ENCODE assay signal across 26 mouse cellular contexts in genomic region chr15:10718763-10719162, GRCm38 (mm10). TPM values are rescaled to one million over a fixed set of nuclear protein-coding genes. Genes with fewer than 3 reads are reported as not detected.
DNase-seq lines count a peak whose midpoint lies in the region; ATAC-seq and TF ChIP-seq lines count a peak whose summit lies in the region.
"Had no signal": no experiment of that assay in that cellular context is flagged by ENCODE, and none has a peak within 500 bp of the region (broad histone marks: within the 10 kb centered on the region; RNA-seq: fewer than 3 reads in every experiment).

No protein-coding gene starts in this region.

- peak overlapping the region; percentile 39; the same call in 1 of the 2 replicates for H3K27ac ChIP-seq in liver, adult 2 months (replicated peaks; ENCODE audit: insufficient read depth, low read depth, low read length)
- no peak overlapping the region for H3K27ac ChIP-seq in liver, embryonic 12.5 days
- peak overlapping the region; percentile 47; the same call in 1 of the 2 replicates for H3K27ac ChIP-seq in lung, embryonic 16.5 days (ENCODE audit: low read length)
- no peak overlapping the region for H3K27ac ChIP-seq in midbrain, embryonic 11.5 days (ENCODE audit: low read depth, low read length)
- H3K27ac ChIP-seq in midbrain, embryonic 16.5 days (ENCODE audit: low read length) = no peak overlapping the region
- H3K27ac ChIP-seq: embryonic facial prominence, embryonic 10.5 days; embryonic facial prominence, embryonic 12.5 days; forebrain, embryonic 13.5 days; forebrain, embryonic 15.5 days had no signal

- peak; percentile 42 to 61 for DNase-seq in adrenal gland, adult (ENCODE audit: inconsistent age in 2 of 2, low spot score in 1 of 2)
- no peak for DNase-seq in adrenal gland, postnatal 4 days (ENCODE audit: low spot score in 2 of 2)
- DNase-seq in liver, adult 2 months (ENCODE audit: extremely low read depth, low read depth, low spot score) = peak; percentile 79
- DNase-seq in lung, postnatal 25 days (ENCODE audit: low spot score) = no peak
- peak; percentile 51 for DNase-seq in midbrain, embryonic 11.5 days (ENCODE audit: low spot score, missing footprints)
- DNase-seq: adrenal gland, adult 2 months; adrenal gland, postnatal 10 days; adrenal gland, postnatal 25 days; B cell, adult 2 months; cerebellum, adult 11-12 months; cerebellum, adult 2 months; cerebellum, adult 9-10 months; cerebellum, postnatal 10 days; cerebellum, postnatal 25 days had no signal

- ATAC-seq in liver, embryonic 12.5 days = no peak
- ATAC-seq in lung, embryonic 16.5 days (ENCODE audit: low read depth) = no peak
- no peak for ATAC-seq in midbrain, embryonic 11.5 days (ENCODE audit: low FRiP score)
- ATAC-seq in midbrain, embryonic 16.5 days = no peak
- ATAC-seq: activated CD4-positive, CD25-positive, alpha-beta regulatory T cell, adult 4 months; CD4-positive, CD25-positive, alpha-beta regulatory T cell, adult 4 months; forebrain, embryonic 13.5 days; forebrain, embryonic 15.5 days; Patski had no signal

- no peak overlapping the region for H3K4me2 ChIP-seq in liver, embryonic 12.5 days
- no peak overlapping the region for H3K4me2 ChIP-seq in lung, embryonic 16.5 days (ENCODE audit: low read depth, low read length)
- H3K4me2 ChIP-seq in midbrain, embryonic 11.5 days = no peak overlapping the region
- no peak overlapping the region for H3K4me2 ChIP-seq in midbrain, embryonic 16.5 days (ENCODE audit: low read length)
- H3K4me2 ChIP-seq: embryonic facial prominence, embryonic 12.5 days; forebrain, embryonic 13.5 days; forebrain, embryonic 15.5 days had no signal

- H3K36me3 ChIP-seq in liver, adult 2 months (ENCODE audit: control insufficient read depth, insufficient read depth, low read length) = peaks cover 3% of the 10 kb centered on the region; the same call in 1 of the 2 replicates
- no peaks in the 10 kb centered on the region for H3K36me3 ChIP-seq in liver, embryonic 12.5 days
- H3K36me3 ChIP-seq in lung, embryonic 16.5 days (ENCODE audit: control insufficient read depth, insufficient read depth, low read length) = no peaks in the 10 kb centered on the region
- H3K36me3 ChIP-seq in midbrain, embryonic 11.5 days (ENCODE audit: control insufficient read depth, insufficient read depth, low read length) = no peaks in the 10 kb centered on the region
- H3K36me3 ChIP-seq in midbrain, embryonic 16.5 days (ENCODE audit: control insufficient read depth, insufficient read depth, low read length) = no peaks in the 10 kb centered on the region
- H3K36me3 ChIP-seq: embryonic facial prominence, embryonic 12.5 days; forebrain, embryonic 15.5 days; G1E had no signal

- H3K4me3 ChIP-seq in liver, adult 2 months (ENCODE audit: insufficient read depth, low read depth, low read length) = no peak overlapping the region
- H3K4me3 ChIP-seq in liver, embryonic 12.5 days = no peak overlapping the region
- no peak overlapping the region for H3K4me3 ChIP-seq in lung, embryonic 16.5 days (ENCODE audit: low read length)
- no peak overlapping the region for H3K4me3 ChIP-seq in midbrain, embryonic 11.5 days (ENCODE audit: low read depth, low read length)
- H3K4me3 ChIP-seq in midbrain, embryonic 16.5 days (ENCODE audit: low read depth, low read length) = no peak overlapping the region
- H3K4me3 ChIP-seq: embryonic facial prominence, embryonic 10.5 days; embryonic facial prominence, embryonic 12.5 days; forebrain, embryonic 13.5 days; forebrain, embryonic 15.5 days had no signal

- H3K4me1 ChIP-seq in liver, adult 2 months (ENCODE audit: control insufficient read depth, insufficient read depth, low read length) = peaks cover 3% of the 10 kb centered on the region
- H3K4me1 ChIP-seq in liver, embryonic 12.5 days = peaks cover 24% of the 10 kb centered on the region
- H3K4me1 ChIP-seq in lung, embryonic 16.5 days (replicated peaks; ENCODE audit: control insufficient read depth, insufficient read depth, low read length) = peaks cover 21% of the 10 kb centered on the region
- peaks cover 16% of the 10 kb centered on the region for H3K4me1 ChIP-seq in midbrain, embryonic 11.5 days (ENCODE audit: control insufficient read depth, insufficient read depth, low read length)
- H3K4me1 ChIP-seq in midbrain, embryonic 16.5 days (ENCODE audit: control insufficient read depth, insufficient read depth, low read length) = peaks cover 5% of the 10 kb centered on the region; the same call in 1 of the 2 replicates

- H3K9me3 ChIP-seq in liver, embryonic 12.5 days (replicated peaks) = no peaks in the 10 kb centered on the region
- H3K9me3 ChIP-seq in lung, embryonic 16.5 days (ENCODE audit: control insufficient read depth, low read length) = no peaks in the 10 kb centered on the region
- H3K9me3 ChIP-seq in midbrain, embryonic 11.5 days (ENCODE audit: control insufficient read depth, low read length) = no peaks in the 10 kb centered on the region; the same call in 1 of the 2 replicates
- H3K9me3 ChIP-seq in midbrain, embryonic 16.5 days (replicated peaks; ENCODE audit: control insufficient read depth, low read length, poor library complexity, severe bottlenecking) = no peaks in the 10 kb centered on the region
- H3K9me3 ChIP-seq: embryonic facial prominence, embryonic 12.5 days; forebrain, embryonic 13.5 days; forebrain, embryonic 15.5 days; G1E had no signal

- H3K27me3 ChIP-seq in liver, adult 2 months (ENCODE audit: control insufficient read depth, insufficient read depth, low read length) = no peaks in the 10 kb centered on the region
- peaks cover 30% of the 10 kb centered on the region for H3K27me3 ChIP-seq in liver, embryonic 12.5 days (replicated peaks)
- no peaks in the 10 kb centered on the region for H3K27me3 ChIP-seq in lung, embryonic 16.5 days (ENCODE audit: control insufficient read depth, insufficient read depth, low read depth, low read length)
- no peaks in the 10 kb centered on the region for H3K27me3 ChIP-seq in midbrain, embryonic 11.5 days (ENCODE audit: control insufficient read depth, insufficient read depth, low read length)
- H3K27me3 ChIP-seq in midbrain, embryonic 16.5 days (ENCODE audit: control insufficient read depth, insufficient read depth, low read depth, low read length) = peaks cover 2% of the 10 kb centered on the region; the same call in 1 of the 2 replicates
- H3K27me3 ChIP-seq: CH12.LX; embryonic facial prominence, embryonic 12.5 days; forebrain, embryonic 15.5 days; Patski had no signal

- peaks cover 6% of the 10 kb centered on the region; the same call in 1 of the 2 replicates for H3K79me2 ChIP-seq in liver, adult 2 months (ENCODE audit: control insufficient read depth, insufficient read depth, low read length)

- no peak for TF ChIP-seq CTCF in liver, adult 2 months (IDR thresholded peaks at IDR 0.05; ENCODE audit: low read depth, low read length)

- no peak overlapping the region for H3K9ac ChIP-seq in liver, adult 2 months (ENCODE audit: low read depth, low read length)
- H3K9ac ChIP-seq in liver, embryonic 12.5 days = no peak overlapping the region
- no peak overlapping the region for H3K9ac ChIP-seq in lung, embryonic 16.5 days (ENCODE audit: low read length)
- H3K9ac ChIP-seq in midbrain, embryonic 11.5 days (ENCODE audit: low read length) = no peak overlapping the region
- H3K9ac ChIP-seq in midbrain, embryonic 16.5 days (ENCODE audit: low read depth, low read length) = no peak overlapping the region
- H3K9ac ChIP-seq: embryonic facial prominence, embryonic 12.5 days; forebrain, embryonic 13.5 days; forebrain, embryonic 15.5 days had no signal

- TF ChIP-seq POLR2A in liver, adult 2 months (IDR thresholded peaks at IDR 0.05; ENCODE audit: extremely low read depth, insufficient read depth, low read length) = no peak

- WGBS in liver, adult 2 months = 35% methylated on average over 10 of the region's 10 CpGs
- 78% methylated on average over 10 of the region's 10 CpGs for WGBS in liver, embryonic 12.5 days (ENCODE audit: insufficient replicate concordance)
- WGBS in lung, embryonic 16.5 days = 86% methylated on average over 10 of the region's 10 CpGs
- WGBS in midbrain, embryonic 11.5 days = 86% methylated on average over 10 of the region's 10 CpGs
- WGBS in midbrain, embryonic 16.5 days = 87% methylated on average over 10 of the region's 10 CpGs

RNA-seq across cellular contexts. Expression of gene Rai14, which starts 4.3 kb away (rescaled TPM):
- 10 to 100 TPM; 35.1 to 40.6 TPM for total RNA-seq in adrenal gland, postnatal 4 days (2021)
- 12.4 and 17.1 TPM in 2 replicates for total RNA-seq in liver, adult 2 months (2014; rRNA removed)
- 3.4 and 3.5 TPM in 2 replicates for polyA plus RNA-seq in liver, adult 2 months (2012; rRNA removed)
- 9.2 and 9.7 TPM in 2 replicates for polyA plus RNA-seq in liver, embryonic 12.5 days (2016; fragmentation: Nextera tagmentation; extraction: Ambion mirVana)
- 80.9 and 84.2 TPM in 2 replicates for polyA plus RNA-seq in lung, embryonic 16.5 days (2015; fragmentation: Nextera tagmentation; extraction: Ambion mirVana)
- polyA plus RNA-seq in midbrain, embryonic 11.5 days (2014; fragmentation: Nextera tagmentation; extraction: Ambion mirVana) = 74.7 and 80.6 TPM in 2 replicates
- 8.6 and 10.2 TPM in 2 replicates for polyA plus RNA-seq in midbrain, embryonic 16.5 days (2015; fragmentation: Nextera tagmentation; extraction: Ambion mirVana)
- polyA plus RNA-seq: G1E had no signal

Comparison
In these comparisons a context has a peak if more than half of its experiments do, and no peak if none do; other contexts are left out.
1. DNase-seq: peak in adrenal gland, adult (2 of 2), liver, adult 2 months (single experiment) and midbrain, embryonic 11.5 days (single experiment); none in adrenal gland, postnatal 4 days (0 of 2) and lung, postnatal 25 days (single experiment).
2. H3K27ac ChIP-seq: peak in liver, adult 2 months (single experiment) and lung, embryonic 16.5 days (single experiment); none in liver, embryonic 12.5 days (single experiment), midbrain, embryonic 11.5 days (single experiment) and midbrain, embryonic 16.5 days (single experiment).